Mouse (Mus musculus): ENCODE results near the gene Fam178b.

Gene Fam178b

GRCm38 (mm10) chr1:36682620-36683355 lies at the start of gene Fam178b:
Gene Fam178b, minus strand, starts transcription at chr1:36683183.
- no peak for DNase-seq (ENCODE audit: low spot score in 2 of 2)

- no peak for DNase-seq (ENCODE audit: low spot score in 2 of 2)
These were observed 41.1 kb upstream of the Fam178b start for GRCm38 (mm10) chr1:36724057-36724431.

GRCm38 (mm10) chr1:36723146-36724056 lies 40.4 kb upstream of the Fam178b start:
- no peak for DNase-seq (ENCODE audit: low spot score in 2 of 2)

- no peak for DNase-seq (ENCODE audit: low spot score in 2 of 2)
These were observed 35.8 kb upstream of the Fam178b start for GRCm38 (mm10) chr1:36718786-36719185.

GRCm38 (mm10) chr1:36714311-36714710 lies 31.3 kb upstream of the Fam178b start, which contains the start of gene Actr1b:
Gene Actr1b, minus strand, starts transcription at chr1:36714422.
- no peak for DNase-seq (ENCODE audit: low spot score in 2 of 2)

- DNase-seq (ENCODE audit: low spot score in 2 of 2): no peak
These were observed 28.1 kb upstream of the Fam178b start for GRCm38 (mm10) chr1:36711104-36711503.

- peak; percentile 93 to 98 for DNase-seq (ENCODE audit: low spot score in 2 of 2)
These were observed 26.9 kb upstream of the Fam178b start, which contains the start of gene 4933424G06Rik for GRCm38 (mm10) chr1:36709854-36710280. Gene 4933424G06Rik, plus strand, starts transcription at chr1:36710149.

- peak; percentile 36 to 57 for DNase-seq (ENCODE audit: low spot score in 2 of 2)
These were observed 26.3 kb upstream of the Fam178b start for GRCm38 (mm10) chr1:36709055-36709853.

- DNase-seq (ENCODE audit: low spot score in 2 of 2): no peak
These were observed 25.6 kb upstream of the Fam178b start for GRCm38 (mm10) chr1:36708626-36709025.

- DNase-seq (ENCODE audit: low spot score in 2 of 2): no peak
These were observed 24.8 kb upstream of the Fam178b start for GRCm38 (mm10) chr1:36707797-36708196.

GRCm38 (mm10) chr1:36707166-36707565 lies 24.2 kb upstream of the Fam178b start:
- no peak for DNase-seq (ENCODE audit: low spot score in 2 of 2)

GRCm38 (mm10) chr1:36697030-36697429 lies 14.0 kb upstream of the Fam178b start:
- no peak for DNase-seq (ENCODE audit: low spot score in 2 of 2)

- DNase-seq (ENCODE audit: low spot score in 2 of 2): no peak
These were observed 13.4 kb upstream of the Fam178b start for GRCm38 (mm10) chr1:36696411-36696810.

- DNase-seq (ENCODE audit: low spot score in 2 of 2): no peak
These were observed 11.9 kb upstream of the Fam178b start for GRCm38 (mm10) chr1:36694871-36695270.

- DNase-seq (ENCODE audit: low spot score in 2 of 2): peak; percentile 89 to 99
These were observed 8.5 kb upstream of the Fam178b start, which contains the start of gene Cox5b for GRCm38 (mm10) chr1:36691271-36692155. Gene Cox5b, plus strand, starts transcription at chr1:36691449.

GRCm38 (mm10) chr1:36690671-36691235 lies 7.8 kb upstream of the Fam178b start:
- DNase-seq (ENCODE audit: low spot score in 2 of 2): no peak

- DNase-seq (ENCODE audit: low spot score in 2 of 2): peak; percentile 36 to 79
These were observed 956 bp upstream of the Fam178b start for GRCm38 (mm10) chr1:36683810-36684467.

- DNase-seq (ENCODE audit: low spot score in 2 of 2): no peak
These were observed 2.1 kb downstream of the Fam178b start for GRCm38 (mm10) chr1:36680893-36681292.

- DNase-seq (ENCODE audit: low spot score in 2 of 2): no peak
These were observed 8.0 kb downstream of the Fam178b start for GRCm38 (mm10) chr1:36674936-36675335.
